Mouse (Mus musculus) liver, embryonic 11.5 days (tissue): ENCODE data around the gene Eif4g3. TPM values are rescaled to one million over a fixed set of nuclear protein-coding genes. Genes with fewer than 3 reads are reported as not detected.
"Not testable (repeated sequence)": the region's sequence is repeated elsewhere in the genome, so short reads cannot be mapped to it uniquely, and the experiment has no call there.

Source experiments
- ATAC-seq: fragments of 200-750 bp; cut with Nextera tagmentation; replicated peaks from 2 replicates; pipeline ENCODE4 v1.8.0; 2017; ENCODE audit warnings: moderate number of reproducible peaks, mild to moderate bottlenecking, moderate TSS enrichment, moderate library complexity; ENCODE audit not compliant: low FRiP score
- DNase-seq: peaks from one replicate; pipeline ENCODE4 v3.0.0-alpha.2; 2017; ENCODE audit warnings: low spot score
- H3K27ac ChIP-seq: fragments of 300-500 bp; sonication (generic); 2 replicates; pipeline ENCODE4 v1.5.1; 2014; ENCODE audit warnings: mild to moderate bottlenecking, low read depth, low read length, control low read depth
- H3K27me3 ChIP-seq: fragments of 300-500 bp; sonication (generic); replicated peaks from 2 replicates; pipeline ENCODE4 v1.6.1; 2014; ENCODE audit warnings: low read length, mixed read lengths; ENCODE audit not compliant: control insufficient read depth, insufficient read depth
- H3K36me3 ChIP-seq: fragments of 300-500 bp; sonication (generic); 2 replicates; pipeline ENCODE4 v1.6.1; 2014; ENCODE audit warnings: mild to moderate bottlenecking, low read length, moderate library complexity, mixed read lengths; ENCODE audit not compliant: control insufficient read depth, insufficient read depth
- H3K4me1 ChIP-seq: fragments of 300-500 bp; sonication (generic); replicated peaks from 2 replicates; pipeline ENCODE4 v1.6.1; 2014; ENCODE audit warnings: low read length, mixed read lengths; ENCODE audit not compliant: control insufficient read depth, insufficient read depth
- H3K4me2 ChIP-seq: fragments of 300-500 bp; sonication (generic); 2 replicates; pipeline ENCODE4 v1.6.1; 2014; ENCODE audit warnings: mild to moderate bottlenecking, control low read depth, moderate library complexity
- H3K4me3 ChIP-seq: fragments of 300-500 bp; sonication (generic); 2 replicates; pipeline ENCODE4 v1.5.1; 2014; ENCODE audit warnings: low read depth, low read length, control low read depth
- H3K9ac ChIP-seq: fragments of 300-500 bp; sonication (generic); 2 replicates; pipeline ENCODE4 v1.6.1; 2014; ENCODE audit warnings: low read depth, low read length, control low read depth
- H3K9me3 ChIP-seq: fragments of 300-500 bp; sonication (generic); 2 replicates; pipeline ENCODE4 v1.6.1; 2016; ENCODE audit warnings: low read length, inconsistent platforms, mixed read lengths; ENCODE audit not compliant: control insufficient read depth
- WGBS: fragments of 180-500 bp; shearing (Covaris S2); extraction: QIAGEN DNeasy Blood & Tissue Kit; methylation state at CpG from one replicate; pipeline ENCODE4 v1.1.7; 2014; 5-methylcytosine and 5-hydroxymethylcytosine counted together
- polyA plus RNA-seq: library from polyadenylated mRNA; unstranded; fragments of >200 nt; fragmentation: Nextera tagmentation; extraction: Ambion mirVana; gene quantifications from 2 replicates; pipeline ENCODE4 v1.2.1, GENCODE M21; 2014

Gene Eif4g3
- polyA plus RNA-seq, 1 experiment from 2014 or later: 28.3 TPM

DNA sequence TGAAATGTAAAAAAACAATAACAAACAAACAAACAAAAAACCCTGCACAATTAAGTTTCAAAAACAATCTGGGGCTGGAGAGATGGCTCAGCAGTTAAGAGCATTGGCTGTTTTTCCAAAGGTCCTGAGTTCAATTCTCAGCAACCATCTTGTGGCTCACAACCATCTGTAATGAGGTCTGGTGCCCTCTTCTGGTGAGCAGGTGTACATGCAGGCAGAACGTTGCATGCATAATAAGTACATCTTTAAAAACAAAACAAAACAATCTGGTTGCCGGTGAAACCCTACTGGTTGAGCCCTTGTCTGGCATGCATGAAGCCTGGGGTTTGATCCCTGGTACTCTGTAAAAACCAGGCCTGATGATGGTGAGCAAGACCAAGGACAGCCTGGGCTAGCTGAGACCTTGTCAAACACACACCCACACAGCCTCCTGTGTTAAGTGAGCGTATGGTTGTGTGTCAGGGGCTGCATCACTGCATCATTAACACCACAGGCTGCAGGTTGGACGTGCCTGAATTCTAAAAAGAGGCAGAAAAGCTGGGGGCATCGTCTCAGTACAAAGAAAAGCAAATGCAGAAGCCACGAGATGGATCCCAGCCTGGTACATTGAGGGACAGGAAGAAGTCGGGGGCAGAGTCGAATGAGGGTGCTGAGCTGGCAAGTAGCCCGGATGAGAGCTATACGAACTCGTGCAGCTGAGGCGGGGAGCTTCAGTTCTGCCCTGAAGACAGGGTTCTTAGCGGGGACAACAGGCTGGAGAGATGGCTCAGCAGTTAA, 32.7 kb upstream of the Eif4g3 start:
- ATAC-seq: no peak

DNA sequence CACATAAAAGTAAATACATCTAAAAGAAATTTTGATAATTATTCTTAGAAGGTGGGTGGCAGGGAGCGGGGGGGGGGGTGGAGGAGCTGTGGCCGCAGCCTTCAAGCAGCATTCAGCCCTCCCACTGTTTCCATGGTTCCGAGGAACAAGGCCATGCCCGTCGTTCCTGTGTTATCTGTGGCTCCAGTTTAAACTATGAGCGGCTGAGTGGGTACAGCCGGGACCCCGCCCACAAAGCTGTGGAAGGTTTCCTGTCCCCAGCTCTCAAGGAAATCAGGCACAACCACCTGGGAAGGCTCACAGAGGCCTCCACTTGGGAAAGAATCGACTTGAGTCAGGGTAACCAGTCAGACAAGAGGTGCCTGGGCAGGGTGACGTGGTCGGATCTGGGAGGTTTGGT, 32.1 kb upstream of the Eif4g3 start:
- Histone ChIP-seq H3K4me1 (peaks cover 5% of the 10 kb centered on the region), H3K4me2 (no peak overlapping the region), H3K36me3 (peaks cover 48% of the 10 kb centered on the region), H3K9ac (no peak overlapping the region), H3K27ac (no peak overlapping the region), H3K9me3 (peaks cover 3% of the 10 kb centered on the region; the same call in 1 of the 2 replicates), H3K27me3 (no peaks in the 10 kb centered on the region), H3K4me3 (no peak overlapping the region)
- no peak; the same call in 1 of the 2 replicates for ATAC-seq
- 55% methylated on average over 11 of the region's 11 CpGs for WGBS
- DNase-seq: no peak

More for the DNA sequence above, 32.7 kb upstream of the Eif4g3 start:
- Histone ChIP-seq H3K9ac (no peak overlapping the region), H3K27me3 (no peaks in the 10 kb centered on the region), H3K4me1 (peaks cover 7% of the 10 kb centered on the region), H3K9me3 (peaks cover 3% of the 10 kb centered on the region; the same call in 1 of the 2 replicates), H3K27ac (no peak overlapping the region), H3K4me2 (no peak overlapping the region), H3K4me3 (no peak overlapping the region), H3K36me3 (peaks cover 48% of the 10 kb centered on the region)
- no peak for DNase-seq
- WGBS: 77% methylated on average over 13 of the region's 13 CpGs

DNA sequence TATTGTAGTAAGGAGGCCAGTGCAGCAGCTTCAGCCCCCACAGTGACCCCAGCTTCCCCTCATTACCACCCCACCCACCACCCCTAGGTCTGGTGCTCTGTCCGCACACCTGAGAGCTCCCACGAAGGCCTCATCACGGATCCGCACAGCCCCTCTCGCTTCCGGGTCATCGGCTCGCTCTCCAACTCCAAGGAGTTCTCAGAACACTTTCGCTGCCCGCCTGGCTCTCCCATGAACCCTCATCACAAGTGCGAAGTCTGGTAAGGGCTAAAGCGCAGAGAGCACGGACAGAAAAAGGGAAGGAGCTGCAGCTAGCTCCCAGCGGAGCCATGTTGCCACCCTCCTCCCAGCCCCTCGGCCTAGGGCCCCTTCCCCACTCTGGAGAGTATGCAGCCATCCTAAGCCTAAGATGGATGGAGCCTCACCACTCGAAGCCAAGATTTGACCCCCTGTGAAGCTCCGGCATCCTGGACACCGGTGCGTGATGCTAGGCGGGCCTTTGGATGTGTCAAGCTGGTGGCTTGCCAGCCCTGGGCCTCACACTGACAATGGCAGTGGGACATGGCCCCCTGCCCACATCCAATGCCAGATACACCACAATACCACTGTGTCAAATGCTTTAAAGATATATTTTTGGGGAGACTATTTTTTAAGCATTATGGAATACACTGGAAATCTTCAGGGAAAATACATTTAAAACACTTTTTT, 30.0 kb upstream of the Eif4g3 start:
- Histone ChIP-seq H3K4me1 (peaks cover 5% of the 10 kb centered on the region), H3K27me3 (no peaks in the 10 kb centered on the region), H3K4me2 (no peak overlapping the region), H3K36me3 (peaks cover 38% of the 10 kb centered on the region), H3K9ac (no peak overlapping the region), H3K27ac (no peak overlapping the region), H3K9me3 (peaks cover 3% of the 10 kb centered on the region; the same call in 1 of the 2 replicates), H3K4me3 (no peak overlapping the region)
- DNase-seq (no peak), ATAC-seq (no peak)
- 93% methylated on average over 20 of the region's 20 CpGs for WGBS

DNA sequence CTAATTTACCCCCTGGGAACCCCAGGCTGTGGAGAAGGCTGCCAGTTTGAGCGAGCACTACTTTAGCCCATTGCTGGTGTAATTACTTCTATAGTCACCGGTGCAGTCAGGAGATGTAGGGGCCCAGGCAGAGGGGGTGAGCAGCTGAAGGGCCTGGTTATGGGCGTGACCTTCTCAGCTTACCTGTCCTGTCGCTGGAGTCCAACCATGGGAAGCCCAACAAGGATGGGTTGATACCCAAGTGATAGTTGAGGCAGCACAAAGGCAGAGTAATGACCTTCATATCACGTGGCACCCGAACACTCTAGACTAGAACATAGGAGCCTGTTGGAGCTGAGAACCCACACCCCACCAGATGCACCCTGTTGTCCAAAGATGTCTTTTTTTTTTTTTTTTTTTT, 29.4 kb upstream of the Eif4g3 start:
- peaks cover 33% of the 10 kb centered on the region for H3K36me3 ChIP-seq
- no peak overlapping the region for H3K4me3 ChIP-seq
- no peak overlapping the region for H3K9ac ChIP-seq
- H3K27me3 ChIP-seq: no peaks in the 10 kb centered on the region
- H3K4me1 ChIP-seq: peaks cover 5% of the 10 kb centered on the region
- no peak overlapping the region for H3K4me2 ChIP-seq
- ATAC-seq (no peak), DNase-seq (no peak)
- H3K27ac ChIP-seq: no peak overlapping the region
- H3K9me3 ChIP-seq: peaks cover 3% of the 10 kb centered on the region; the same call in 1 of the 2 replicates
- 87% methylated on average over 6 of the region's 6 CpGs for WGBS

DNA sequence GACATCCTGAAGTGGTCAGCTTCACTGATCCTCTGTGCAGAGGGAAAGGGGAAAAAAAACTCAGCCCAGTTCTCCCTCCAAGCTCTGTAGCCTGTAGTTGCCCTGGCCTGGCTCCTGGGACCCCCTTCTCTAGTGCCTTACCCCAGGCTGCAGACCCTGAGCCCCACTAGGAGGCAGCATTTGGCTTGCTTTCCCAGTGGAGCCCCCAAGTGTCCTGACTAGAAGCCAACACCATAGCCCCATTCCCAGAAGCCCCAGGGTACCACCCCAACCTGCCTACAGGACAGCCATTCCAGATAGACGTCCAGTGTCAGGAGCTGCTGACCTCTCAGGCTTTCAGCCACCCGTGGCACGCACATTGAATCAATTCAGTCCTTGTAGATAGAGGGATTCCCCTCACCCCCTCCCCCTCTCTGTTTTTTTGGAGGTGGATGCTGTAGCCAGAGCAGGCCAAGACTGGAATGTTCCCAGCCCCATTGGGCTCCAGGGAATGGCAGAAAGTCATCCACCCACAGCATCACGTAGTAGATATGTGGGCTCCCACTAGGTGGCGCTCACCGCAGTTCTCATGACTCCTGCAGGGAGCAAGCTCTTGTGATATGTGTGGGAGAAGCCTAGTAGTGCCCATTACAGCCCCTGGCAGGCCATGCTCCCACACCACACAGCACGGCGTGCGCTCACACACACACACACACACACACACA, 28.8 kb upstream of the Eif4g3 start:
- H3K27ac ChIP-seq: no peak overlapping the region
- 66% methylated on average over 9 of the region's 9 CpGs for WGBS
- no peak overlapping the region for H3K4me3 ChIP-seq
- ATAC-seq (peak; percentile 53), DNase-seq (peak; percentile 76)
- no peak overlapping the region for H3K9ac ChIP-seq
- peaks cover 29% of the 10 kb centered on the region for H3K36me3 ChIP-seq
- H3K4me2 ChIP-seq: no peak overlapping the region
- no peaks in the 10 kb centered on the region for H3K27me3 ChIP-seq
- peaks cover 5% of the 10 kb centered on the region for H3K4me1 ChIP-seq
- peaks cover 3% of the 10 kb centered on the region; the same call in 1 of the 2 replicates for H3K9me3 ChIP-seq

DNA sequence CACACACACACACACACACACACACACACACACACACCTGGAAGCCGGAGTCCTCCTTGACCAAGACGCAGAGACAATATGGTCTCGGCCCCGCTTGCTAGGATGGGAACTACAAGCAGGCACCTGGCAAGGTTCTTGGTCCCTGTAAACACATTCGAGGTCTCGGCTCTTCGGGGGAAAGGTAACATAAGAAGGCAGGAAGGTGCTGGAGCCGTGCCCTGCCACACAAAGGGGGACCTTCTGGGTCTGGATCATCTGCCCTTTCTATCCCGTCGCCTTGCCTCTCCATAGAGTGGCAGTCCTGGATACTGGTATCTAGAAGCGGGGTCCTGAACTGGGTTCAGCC, 28.3 kb upstream of the Eif4g3 start:
- ATAC-seq (no peak), DNase-seq (no peak)
- WGBS: 87% methylated on average over 11 of the region's 11 CpGs
- peaks cover 5% of the 10 kb centered on the region for H3K4me1 ChIP-seq
- no peak overlapping the region for H3K4me2 ChIP-seq
- no peak overlapping the region for H3K27ac ChIP-seq
- no peaks in the 10 kb centered on the region for H3K27me3 ChIP-seq
- H3K36me3 ChIP-seq: peaks cover 25% of the 10 kb centered on the region
- no peak overlapping the region for H3K4me3 ChIP-seq
- no peak overlapping the region for H3K9ac ChIP-seq
- H3K9me3 ChIP-seq: peaks cover 2% of the 10 kb centered on the region; the same call in 1 of the 2 replicates

DNA sequence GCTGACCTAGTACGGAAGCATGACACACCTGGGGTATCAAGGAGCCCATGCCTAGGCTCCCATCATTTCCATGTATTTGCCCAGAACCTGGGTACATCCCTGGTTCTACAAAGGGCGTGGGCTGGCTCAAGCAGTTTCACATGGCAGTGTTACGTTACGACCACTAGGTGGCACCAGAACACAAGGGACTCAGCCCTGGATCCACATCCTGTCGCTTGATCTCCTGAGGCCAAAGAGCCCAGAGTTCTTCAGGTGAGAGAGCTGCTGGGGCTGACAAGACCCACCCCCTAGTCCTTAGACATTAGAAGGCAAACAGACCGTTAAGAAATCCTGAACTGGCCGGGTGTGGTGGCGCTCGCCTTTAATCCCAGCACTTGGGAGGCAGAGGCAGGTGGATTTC, 24.6 kb upstream of the Eif4g3 start:
- peak; percentile 53; the same call in 1 of the 2 replicates for ATAC-seq

DNA sequence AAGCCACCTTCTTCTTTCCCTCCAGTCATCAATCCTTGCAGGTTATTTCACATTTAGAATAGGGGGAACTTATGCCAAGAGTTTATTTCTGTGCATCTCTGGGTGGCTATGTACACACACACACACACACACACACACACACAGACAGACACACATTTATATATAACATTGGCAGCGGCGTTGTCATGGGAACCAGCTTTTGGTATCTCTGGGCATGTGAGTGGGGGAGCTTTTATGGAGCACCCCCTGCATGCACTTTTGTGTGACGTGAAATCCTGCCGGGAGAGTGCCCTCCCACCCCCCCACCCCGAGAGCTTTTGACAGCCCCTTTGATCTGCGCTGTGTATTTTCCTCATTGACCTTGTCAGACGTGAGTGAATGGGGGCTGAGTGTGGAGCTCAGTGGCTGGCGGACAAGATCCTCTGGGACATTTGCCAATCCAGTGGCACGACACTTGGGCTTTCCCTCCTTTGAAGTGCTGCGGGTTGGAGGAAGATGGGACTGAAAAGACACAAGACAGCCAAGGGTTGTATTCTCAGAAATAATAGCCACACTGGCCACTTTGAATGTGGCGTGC, 22.1 kb upstream of the Eif4g3 start:
- H3K4me3 ChIP-seq, ATAC-seq, H3K4me1 ChIP-seq, DNase-seq, H3K27ac ChIP-seq, H3K9me3 ChIP-seq, H3K36me3 ChIP-seq, H3K4me2 ChIP-seq, H3K27me3 ChIP-seq, H3K9ac ChIP-seq: not testable (repeated sequence)
- WGBS: no CpG with 5 or more reads among the region's 11 CpGs

More for the DNA sequence above, 24.6 kb upstream of the Eif4g3 start:
- peak; percentile 74 for DNase-seq
- no peaks in the 10 kb centered on the region for H3K9me3 ChIP-seq
- 12% methylated on average over 9 of the region's 9 CpGs for WGBS
- no peaks in the 10 kb centered on the region for H3K36me3 ChIP-seq
- H3K27me3 ChIP-seq: no peaks in the 10 kb centered on the region
- H3K9ac ChIP-seq: no peak overlapping the region
- H3K4me3 ChIP-seq: no peak overlapping the region
- H3K4me2 ChIP-seq: no peak overlapping the region
- H3K27ac ChIP-seq: no peak overlapping the region
- H3K4me1 ChIP-seq: no peaks in the 10 kb centered on the region
